Mouse (Mus musculus) intestine, postnatal 0 days (tissue): ENCODE measurements around the gene Ptprk. TPM values are rescaled to one million over a fixed set of nuclear protein-coding genes. Genes with fewer than 3 reads are reported as not detected.

Experiments
- ATAC-seq: fragments of 200-750 bp; cut with Nextera tagmentation; 2 replicates; pipeline ENCODE4 v1.8.0; 2017; ENCODE audit warnings: mild to moderate bottlenecking, moderate TSS enrichment, moderate library complexity
- H3K27ac ChIP-seq: fragments of 300-500 bp; sonication (generic); 2 replicates; pipeline ENCODE4 v1.5.1; 2014; ENCODE audit warnings: mild to moderate bottlenecking, low read depth, low read length, moderate library complexity
- H3K27me3 ChIP-seq: fragments of 300-500 bp; sonication (generic); replicated peaks from 2 replicates; pipeline ENCODE4 v1.6.1; 2014; ENCODE audit warnings: low read length, mixed read lengths; ENCODE audit not compliant: control insufficient read depth, insufficient read depth
- H3K36me3 ChIP-seq: fragments of 300-500 bp; sonication (generic); 2 replicates; pipeline ENCODE4 v1.6.1; 2014; ENCODE audit warnings: mild to moderate bottlenecking, moderate library complexity; ENCODE audit not compliant: control insufficient read depth, insufficient read depth
- H3K4me1 ChIP-seq: fragments of 300-500 bp; sonication (generic); replicated peaks from 2 replicates; pipeline ENCODE4 v1.6.1; 2014; ENCODE audit warnings: antibody characterized with exemption, low read length, mixed read lengths; ENCODE audit not compliant: control insufficient read depth, insufficient read depth
- H3K4me2 ChIP-seq: fragments of 300-500 bp; sonication (generic); replicated peaks from 2 replicates; pipeline ENCODE4 v1.6.1; 2014; ENCODE audit warnings: low read depth, mild to moderate bottlenecking, moderate library complexity
- H3K4me3 ChIP-seq: fragments of 300-500 bp; sonication (generic); 2 replicates; pipeline ENCODE4 v1.5.1; 2014; ENCODE audit warnings: low read depth, low read length
- H3K9ac ChIP-seq: fragments of 300-500 bp; sonication (generic); 2 replicates; pipeline ENCODE4 v1.6.1; 2014; ENCODE audit warnings: mild to moderate bottlenecking, low read depth, low read length
- H3K9me3 ChIP-seq: fragments of 300-500 bp; sonication (generic); 2 replicates; pipeline ENCODE4 v1.6.1; 2016; ENCODE audit warnings: mixed run types; ENCODE audit not compliant: control insufficient read depth
- CTCF ChIP-seq: sonication (generic); IDR thresholded peaks from 2 replicates; pipeline ENCODE4 v1.5.1; 2016; ENCODE audit warnings: low read depth, mild to moderate bottlenecking, control low read depth, antibody characterized with exemption, moderate library complexity
- WGBS: fragments of 180-500 bp; shearing (Covaris S2); extraction: QIAGEN DNeasy Blood & Tissue Kit; methylation state at CpG from one replicate; pipeline ENCODE4 v1.1.7; 2014; 5-methylcytosine and 5-hydroxymethylcytosine counted together
- polyA plus RNA-seq: library from polyadenylated mRNA; unstranded; fragments of >200 nt; fragmentation: Nextera tagmentation; extraction: Ambion mirVana; gene quantifications from 2 replicates; pipeline ENCODE4 v1.2.1, GENCODE M21; 2015

Ptprk gene
- polyA plus RNA-seq, 1 experiment from 2014 or later: 29.5 TPM

- TF ChIP-seq CTCF: no peak
- H3K36me3 ChIP-seq: no peaks in the 10 kb centered on the region
- WGBS: 89% methylated on average over 4 of the region's 4 CpGs
- no peak for ATAC-seq
- H3K4me1 ChIP-seq: peaks cover 11% of the 10 kb centered on the region
- no peak overlapping the region for H3K4me2 ChIP-seq
- no peak overlapping the region for H3K4me3 ChIP-seq
- no peak overlapping the region for H3K27ac ChIP-seq
- no peaks in the 10 kb centered on the region for H3K27me3 ChIP-seq
- no peaks in the 10 kb centered on the region for H3K9me3 ChIP-seq
- H3K9ac ChIP-seq: no peak overlapping the region
Observed at GRCm38 (mm10) chr10:28123881-28124280, 49.3 kb downstream of the Ptprk start.

DNA sequence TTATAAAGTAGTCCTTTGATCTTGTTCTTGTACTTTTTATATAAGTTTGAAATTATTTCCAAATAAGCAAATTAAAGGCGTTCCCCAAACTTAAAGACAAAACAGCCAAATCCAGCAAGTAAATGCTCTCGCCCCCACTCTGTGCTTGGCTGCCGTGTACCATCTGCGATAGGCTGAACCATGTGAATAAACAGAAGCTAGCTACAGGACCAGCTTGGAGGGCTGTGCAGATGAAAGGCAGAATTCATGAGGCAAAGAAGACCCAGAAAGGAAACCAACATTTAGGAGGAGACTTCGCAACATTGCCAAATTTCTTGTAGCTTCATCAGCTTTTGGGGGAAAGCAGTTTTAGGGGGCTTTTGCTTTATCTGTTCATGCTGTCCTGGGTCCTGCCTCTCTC lies 53.4 kb downstream of the Ptprk start:
- WGBS: 80% methylated on average over 5 of the region's 5 CpGs
- ATAC-seq: no peak
- no peak for TF ChIP-seq CTCF

DNA sequence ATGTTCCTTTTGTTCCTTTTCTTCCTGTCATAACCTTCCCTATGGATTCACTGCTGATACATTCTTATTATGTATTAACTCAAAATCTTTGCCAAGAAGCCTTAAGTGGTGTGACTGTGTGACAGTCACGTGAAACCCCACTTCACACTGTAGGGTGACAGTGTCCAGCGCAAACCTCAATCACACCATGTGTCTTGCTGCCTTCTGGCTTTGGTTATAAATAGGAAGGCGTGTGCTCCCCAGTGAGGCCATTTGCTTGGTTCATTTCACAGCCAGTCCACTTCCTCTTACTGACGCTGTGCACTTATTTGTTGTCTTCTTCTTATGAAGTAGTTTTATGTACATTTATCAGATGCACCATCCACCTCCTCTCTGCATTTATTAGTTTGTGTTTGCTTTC lies 53.8 kb downstream of the Ptprk start:
- no peaks in the 10 kb centered on the region for H3K27me3 ChIP-seq
- H3K4me1 ChIP-seq: no peaks in the 10 kb centered on the region
- WGBS: 33% methylated on average over 4 of the region's 4 CpGs
- no peak overlapping the region for H3K27ac ChIP-seq
- no peak overlapping the region for H3K4me2 ChIP-seq
- TF ChIP-seq CTCF: no peak
- no peak overlapping the region for H3K9ac ChIP-seq
- no peaks in the 10 kb centered on the region for H3K9me3 ChIP-seq
- no peaks in the 10 kb centered on the region for H3K36me3 ChIP-seq
- no peak overlapping the region for H3K4me3 ChIP-seq
- no peak for ATAC-seq

More for the DNA sequence above, 53.4 kb downstream of the Ptprk start:
- no peaks in the 10 kb centered on the region for H3K36me3 ChIP-seq
- H3K4me2 ChIP-seq: no peak overlapping the region
- H3K27me3 ChIP-seq: no peaks in the 10 kb centered on the region
- no peaks in the 10 kb centered on the region for H3K4me1 ChIP-seq
- H3K4me3 ChIP-seq: no peak overlapping the region
- H3K9ac ChIP-seq: no peak overlapping the region
- H3K9me3 ChIP-seq: no peaks in the 10 kb centered on the region
- no peak overlapping the region for H3K27ac ChIP-seq

- WGBS: 83% methylated on average over 9 of the region's 9 CpGs
- no peak for TF ChIP-seq CTCF
Observed at GRCm38 (mm10) chr10:28130422-28130821, 55.8 kb downstream of the Ptprk start.

DNA sequence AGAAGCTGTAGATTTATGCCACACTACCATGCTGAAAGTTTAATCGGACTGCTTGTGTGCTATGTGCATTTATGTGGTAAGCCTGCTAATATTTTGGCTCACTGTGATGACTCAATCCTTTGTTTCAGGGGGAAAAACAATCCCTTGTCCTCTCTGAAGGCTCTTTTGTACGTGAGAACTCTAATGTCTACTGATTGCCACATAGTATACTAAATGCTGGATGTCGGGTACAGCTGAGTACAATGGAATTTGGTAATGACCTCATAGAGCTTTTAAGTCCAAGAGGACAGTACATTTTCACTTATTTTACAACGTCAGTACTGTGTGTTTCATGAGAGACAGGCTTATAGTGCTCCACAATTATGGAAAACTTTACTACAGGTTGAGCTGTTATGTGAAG lies 59.1 kb downstream of the Ptprk start:
- Histone ChIP-seq H3K27me3 (no peaks in the 10 kb centered on the region), H3K9me3 (no peaks in the 10 kb centered on the region), H3K4me3 (no peak overlapping the region), H3K4me2 (no peak overlapping the region), H3K27ac (no peak overlapping the region), H3K4me1 (no peaks in the 10 kb centered on the region), H3K36me3 (no peaks in the 10 kb centered on the region), H3K9ac (no peak overlapping the region)
- WGBS: 79% methylated on average over 4 of the region's 4 CpGs
- no peak for ATAC-seq
- no peak for TF ChIP-seq CTCF

More at GRCm38 (mm10) chr10:28130422-28130821, 55.8 kb downstream of the Ptprk start:
- no peak overlapping the region for H3K4me3 ChIP-seq
- H3K36me3 ChIP-seq: no peaks in the 10 kb centered on the region
- ATAC-seq: no peak
- no peaks in the 10 kb centered on the region for H3K27me3 ChIP-seq
- no peak overlapping the region for H3K4me2 ChIP-seq
- no peaks in the 10 kb centered on the region for H3K4me1 ChIP-seq
- no peak overlapping the region for H3K27ac ChIP-seq
- no peak overlapping the region for H3K9ac ChIP-seq
- H3K9me3 ChIP-seq: no peaks in the 10 kb centered on the region

- Histone ChIP-seq H3K4me1 (no peaks in the 10 kb centered on the region), H3K27ac (no peak overlapping the region), H3K4me3 (no peak overlapping the region), H3K36me3 (no peaks in the 10 kb centered on the region), H3K9ac (no peak overlapping the region), H3K27me3 (no peaks in the 10 kb centered on the region), H3K4me2 (no peak overlapping the region), H3K9me3 (no peaks in the 10 kb centered on the region)
- TF ChIP-seq CTCF: no peak
- ATAC-seq: no peak
- 74% methylated on average over 4 of the region's 4 CpGs for WGBS
Observed at GRCm38 (mm10) chr10:28138399-28138798, 63.8 kb downstream of the Ptprk start.

DNA sequence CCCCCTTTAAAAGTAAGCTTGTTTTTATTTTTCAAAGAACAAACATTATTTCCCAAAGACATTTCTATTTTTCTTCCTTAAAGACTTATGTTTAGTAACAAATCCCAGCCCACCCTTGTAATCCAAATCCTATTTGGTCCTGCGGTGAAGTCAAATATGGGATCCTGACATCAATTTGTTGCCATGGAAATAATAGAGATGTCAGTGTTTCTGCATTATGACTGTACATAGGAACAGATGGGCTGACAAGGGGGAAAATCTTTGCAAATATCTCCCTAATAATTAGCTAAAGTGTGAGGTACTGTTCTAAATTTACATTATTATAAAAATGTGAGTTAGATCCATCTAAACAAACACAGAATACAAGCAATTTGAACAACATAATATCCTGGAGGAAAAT lies 69.8 kb downstream of the Ptprk start:
- H3K4me1 ChIP-seq: no peaks in the 10 kb centered on the region
- H3K36me3 ChIP-seq: no peaks in the 10 kb centered on the region
- no peak overlapping the region for H3K9ac ChIP-seq
- no peak for TF ChIP-seq CTCF
- no peaks in the 10 kb centered on the region for H3K9me3 ChIP-seq
- no peak overlapping the region for H3K4me3 ChIP-seq
- ATAC-seq: no peak
- H3K27ac ChIP-seq: no peak overlapping the region
- no peaks in the 10 kb centered on the region for H3K27me3 ChIP-seq
- no peak overlapping the region for H3K4me2 ChIP-seq
- 87% methylated on average over 1 of the region's 1 CpGs for WGBS
